Mouse (Mus musculus) midbrain, embryonic 16.5 days (tissue): ENCODE measurements at regions not wholly inside any gene's neighbourhood (a gene's known extent, or its start where the extent isn't known, plus 50 kb on each side); places are given as distances from the start of the nearest gene placed in this dataset.

Experiments used
- ATAC-seq: fragments of 200-750 bp; cut with Nextera tagmentation; 2 replicates; pipeline ENCODE4 v1.8.0; 2017; ENCODE audit warnings: moderate TSS enrichment
- H3K27ac ChIP-seq: fragments of 300-500 bp; sonication (generic); 2 replicates; pipeline ENCODE4 v1.5.1; 2014; ENCODE audit warnings: mild to moderate bottlenecking, low read length, mixed read lengths
- H3K27me3 ChIP-seq: fragments of 300-500 bp; sonication (generic); 2 replicates; pipeline ENCODE4 v1.6.1; 2014; ENCODE audit warnings: low read depth, low read length, mixed read lengths; ENCODE audit not compliant: control insufficient read depth, insufficient read depth
- H3K36me3 ChIP-seq: fragments of 300-500 bp; sonication (generic); 2 replicates; pipeline ENCODE4 v1.6.1; 2014; ENCODE audit warnings: mild to moderate bottlenecking, low read length, moderate library complexity, mixed read lengths; ENCODE audit not compliant: control insufficient read depth, insufficient read depth
- H3K4me1 ChIP-seq: fragments of 300-500 bp; sonication (generic); 2 replicates; pipeline ENCODE4 v1.6.1; 2014; ENCODE audit warnings: mild to moderate bottlenecking, low read length, mixed read lengths; ENCODE audit not compliant: control insufficient read depth, insufficient read depth
- H3K4me2 ChIP-seq: fragments of 300-500 bp; sonication (generic); 2 replicates; pipeline ENCODE4 v1.6.1; 2014; ENCODE audit warnings: mild to moderate bottlenecking, low read length, mixed read lengths
- H3K4me3 ChIP-seq: fragments of 300-500 bp; sonication (generic); 2 replicates; pipeline ENCODE4 v1.5.1; 2014; ENCODE audit warnings: low read depth, mild to moderate bottlenecking, low read length, moderate library complexity, mixed read lengths
- H3K9ac ChIP-seq: fragments of 300-500 bp; sonication (generic); 2 replicates; pipeline ENCODE4 v1.6.1; 2014; ENCODE audit warnings: low read depth, low read length, mixed read lengths
- H3K9me3 ChIP-seq: fragments of 300-500 bp; sonication (generic); replicated peaks from 2 replicates; pipeline ENCODE4 v1.6.1; 2014; ENCODE audit warnings: mild to moderate bottlenecking, low read length, mixed read lengths; ENCODE audit not compliant: control insufficient read depth, poor library complexity, severe bottlenecking
- WGBS: fragments of 180-500 bp; shearing (Covaris S2); extraction: QIAGEN DNeasy Blood & Tissue Kit; methylation state at CpG from one replicate; pipeline ENCODE4 v1.1.7; 2014; 5-methylcytosine and 5-hydroxymethylcytosine counted together

GRCm38 (mm10) chr12:109393795-109394194 lies 58.8 kb upstream of the Dlk1 start:
- Histone ChIP-seq H3K4me2 (peak overlapping the region; percentile 4; the same call in 1 of the 2 replicates), H3K4me1 (peaks cover 17% of the 10 kb centered on the region), H3K27ac (peak overlapping the region; percentile 56), H3K9ac (0 out of 2 replicates have a peak overlapping the region, but pooled peaks have one; percentile 4), H3K9me3 (no peaks in the 10 kb centered on the region), H3K27me3 (no peaks in the 10 kb centered on the region), H3K4me3 (no peak overlapping the region), H3K36me3 (no peaks in the 10 kb centered on the region)
- peak; percentile 61; the same call in 1 of the 2 replicates for ATAC-seq
- 8% methylated on average over 15 of the region's 15 CpGs for WGBS

- ATAC-seq, result no peak
- Histone ChIP-seq H3K27ac (no peak overlapping the region), H3K36me3 (no peaks in the 10 kb centered on the region), H3K4me1 (peaks cover 17% of the 10 kb centered on the region), H3K27me3 (no peaks in the 10 kb centered on the region), H3K9me3 (no peaks in the 10 kb centered on the region), H3K4me3 (no peak overlapping the region), H3K9ac (0 out of 2 replicates have a peak overlapping the region, but pooled peaks have one; percentile 2), H3K4me2 (no peak overlapping the region)
- 32% methylated on average over 11 of the region's 11 CpGs for WGBS
Measured at GRCm38 (mm10) chr12:109394396-109394795, 58.2 kb upstream of the Dlk1 start.

- no peak for ATAC-seq
- Histone ChIP-seq H3K27me3 (no peaks in the 10 kb centered on the region), H3K4me3 (no peak overlapping the region), H3K9me3 (no peaks in the 10 kb centered on the region), H3K4me2 (no peak overlapping the region), H3K27ac (no peak overlapping the region), H3K9ac (no peak overlapping the region), H3K36me3 (no peaks in the 10 kb centered on the region), H3K4me1 (peaks cover 20% of the 10 kb centered on the region)
- 83% methylated on average over 6 of the region's 6 CpGs for WGBS
Measured at GRCm38 (mm10) chr12:109396614-109397013, 56.0 kb upstream of the Dlk1 start.

- H3K36me3 ChIP-seq, result no peaks in the 10 kb centered on the region
- H3K4me2 ChIP-seq, result no peak overlapping the region
- 58% methylated on average over 10 of the region's 12 CpGs for WGBS
- H3K9ac ChIP-seq, result no peak overlapping the region
- no peak overlapping the region for H3K27ac ChIP-seq
- H3K4me3 ChIP-seq, result no peak overlapping the region
- H3K9me3 ChIP-seq, result no peaks in the 10 kb centered on the region
- ATAC-seq, result no peak
- no peaks in the 10 kb centered on the region for H3K27me3 ChIP-seq
- peaks cover 20% of the 10 kb centered on the region for H3K4me1 ChIP-seq
Measured at GRCm38 (mm10) chr12:109397175-109398058, 55.2 kb upstream of the Dlk1 start.

- no peak overlapping the region for H3K27ac ChIP-seq
- H3K9ac ChIP-seq, result no peak overlapping the region
- H3K27me3 ChIP-seq, result no peaks in the 10 kb centered on the region
- H3K36me3 ChIP-seq, result no peaks in the 10 kb centered on the region
- no peak for ATAC-seq
- peaks cover 13% of the 10 kb centered on the region for H3K4me1 ChIP-seq
- WGBS, result 85% methylated on average over 7 of the region's 7 CpGs
- no peaks in the 10 kb centered on the region for H3K9me3 ChIP-seq
- H3K4me3 ChIP-seq, result no peak overlapping the region
- H3K4me2 ChIP-seq, result no peak overlapping the region
Measured at GRCm38 (mm10) chr12:109398473-109398872, 54.1 kb upstream of the Dlk1 start.

- Histone ChIP-seq H3K9ac (no peak overlapping the region), H3K27ac (no peak overlapping the region), H3K36me3 (no peaks in the 10 kb centered on the region), H3K27me3 (no peaks in the 10 kb centered on the region), H3K9me3 (no peaks in the 10 kb centered on the region), H3K4me3 (no peak overlapping the region), H3K4me2 (no peak overlapping the region), H3K4me1 (peaks cover 8% of the 10 kb centered on the region)
- WGBS, result 18% methylated on average over 6 of the region's 6 CpGs
- no peak for ATAC-seq
Measured at GRCm38 (mm10) chr12:109398951-109399350, 53.7 kb upstream of the Dlk1 start.

- Histone ChIP-seq H3K4me2 (peak overlapping the region; percentile 34), H3K27ac (no peak overlapping the region), H3K4me3 (no peak overlapping the region), H3K9ac (no peak overlapping the region), H3K27me3 (no peaks in the 10 kb centered on the region), H3K4me1 (peaks cover 4% of the 10 kb centered on the region; the same call in 1 of the 2 replicates), H3K9me3 (no peaks in the 10 kb centered on the region), H3K36me3 (no peaks in the 10 kb centered on the region)
- no peak for ATAC-seq
- 23% methylated on average over 22 of the region's 22 CpGs for WGBS
Measured at GRCm38 (mm10) chr12:109399591-109399990, 53.0 kb upstream of the Dlk1 start.

GRCm38 (mm10) chr12:109400041-109400440 lies 52.6 kb upstream of the Dlk1 start:
- Histone ChIP-seq H3K9me3 (no peaks in the 10 kb centered on the region), H3K9ac (no peak overlapping the region), H3K4me1 (peaks cover 4% of the 10 kb centered on the region; the same call in 1 of the 2 replicates), H3K27me3 (no peaks in the 10 kb centered on the region), H3K4me3 (no peak overlapping the region), H3K27ac (no peak overlapping the region), H3K36me3 (no peaks in the 10 kb centered on the region), H3K4me2 (no peak overlapping the region; the same call in 1 of the 2 replicates)
- 85% methylated on average over 7 of the region's 7 CpGs for WGBS
- ATAC-seq, result no peak

DNA sequence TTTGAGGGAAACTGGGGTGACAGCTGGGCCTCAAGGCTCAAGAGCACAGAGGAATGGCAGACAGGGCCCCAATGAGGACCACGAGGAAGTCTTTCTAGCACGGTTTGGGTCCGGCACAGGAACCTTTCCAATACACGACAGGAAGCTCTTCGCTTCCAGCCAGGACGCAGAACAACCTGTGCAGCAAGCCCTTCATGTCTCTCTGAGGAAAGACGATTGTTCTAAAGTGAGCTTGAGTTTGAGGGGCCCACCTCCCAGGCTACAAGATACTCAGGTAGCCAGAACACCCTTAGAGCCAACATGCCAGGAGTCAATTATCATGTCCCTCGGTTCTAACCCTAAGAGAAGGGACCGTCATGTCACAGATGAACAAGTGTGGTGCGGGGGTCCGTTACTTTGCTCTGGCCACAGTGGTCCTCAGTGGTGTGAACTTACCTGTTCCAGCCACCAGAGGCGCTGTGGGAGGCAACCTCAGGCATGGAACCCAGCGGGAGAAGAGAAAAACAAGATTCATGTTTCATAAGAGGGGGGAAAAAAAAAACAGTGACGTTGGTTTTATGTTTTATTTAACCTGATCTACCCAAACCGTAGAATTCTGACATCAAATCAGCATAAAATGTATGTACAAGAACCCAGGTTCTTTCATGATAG lies 51.6 kb upstream of the Dlk1 start:
- Histone ChIP-seq H3K4me3 (no peak overlapping the region), H3K27me3 (no peaks in the 10 kb centered on the region), H3K36me3 (no peaks in the 10 kb centered on the region), H3K9ac (no peak overlapping the region), H3K4me2 (no peak overlapping the region), H3K27ac (no peak overlapping the region), H3K9me3 (no peaks in the 10 kb centered on the region), H3K4me1 (peaks cover 4% of the 10 kb centered on the region; the same call in 1 of the 2 replicates)
- no peak for ATAC-seq
- WGBS, result 52% methylated on average over 15 of the region's 15 CpGs
